ENCODE assay signal across 9 mouse cellular contexts in the genomic region with DNA sequence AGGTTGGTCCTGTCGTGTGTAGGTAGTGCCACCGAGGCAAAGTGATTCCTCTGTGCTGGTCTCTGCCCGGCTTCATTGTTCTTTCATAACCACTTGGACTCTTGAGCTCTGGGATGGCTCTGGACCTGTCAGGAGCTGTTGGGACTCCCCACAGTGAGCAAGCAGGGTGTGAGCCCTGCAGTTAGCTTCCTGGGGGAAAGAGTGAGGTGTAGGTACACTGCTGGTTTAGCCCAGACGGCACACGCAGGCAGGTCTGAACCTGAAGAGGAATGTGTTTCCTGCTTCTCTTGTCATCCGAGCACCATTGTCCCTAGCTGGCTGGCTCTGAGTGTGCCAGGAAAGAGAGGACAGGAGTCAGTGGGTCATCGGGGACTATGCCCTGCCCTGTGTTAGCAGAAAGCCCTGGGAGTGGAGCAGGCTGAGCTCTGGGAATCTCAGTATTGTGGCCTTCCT.
DNase-seq lines count a peak whose midpoint lies in the region; ATAC-seq and TF ChIP-seq lines count a peak whose summit lies in the region.
"Had no signal": no experiment of that assay in that cellular context is flagged by ENCODE, and none has a peak within 500 bp of the region (broad histone marks: within the 10 kb centered on the region; RNA-seq: fewer than 3 reads in every experiment).

No protein-coding gene starts in this region.

- H3K9ac ChIP-seq in heart, embryonic 12.5 days = no peak overlapping the region
- no peak overlapping the region for H3K9ac ChIP-seq in kidney, postnatal 0 days (ENCODE audit: low read depth, low read length)
- H3K9ac ChIP-seq in neural tube, embryonic 12.5 days = peak overlapping the region; percentile 13; the same call in 1 of the 2 replicates

- peak overlapping the region; percentile 48 for H3K27ac ChIP-seq in heart, embryonic 12.5 days (ENCODE audit: poor library complexity, severe bottlenecking)
- H3K27ac ChIP-seq in kidney, postnatal 0 days = peak overlapping the region; percentile 15
- no peak overlapping the region for H3K27ac ChIP-seq in neural tube, embryonic 12.5 days

- no peak overlapping the region for H3K4me2 ChIP-seq in heart, embryonic 12.5 days
- H3K4me2 ChIP-seq in kidney, postnatal 0 days (ENCODE audit: low read length) = no peak overlapping the region
- 0 out of 2 replicates have a peak overlapping the region, but pooled peaks have one; percentile 3 for H3K4me2 ChIP-seq in neural tube, embryonic 12.5 days (replicated peaks)

- peak; percentile 38 for ATAC-seq in heart, embryonic 12.5 days (ENCODE audit: insufficient number of reproducible peaks, low FRiP score)
- ATAC-seq in kidney, postnatal 0 days (replicated peaks; ENCODE audit: low FRiP score, low read depth) = peak; percentile 60
- no peak for ATAC-seq in neural tube, embryonic 12.5 days (ENCODE audit: low FRiP score, low read depth)

- H3K4me3 ChIP-seq in heart, embryonic 12.5 days = no peak overlapping the region
- no peak overlapping the region for H3K4me3 ChIP-seq in kidney, postnatal 0 days (replicated peaks; ENCODE audit: low read depth, low read length)
- H3K4me3 ChIP-seq in neural tube, embryonic 12.5 days = no peak overlapping the region

- TF ChIP-seq CTCF in kidney, postnatal 0 days (IDR thresholded peaks at IDR 0.05; ENCODE audit: low read depth) = no peak

- no peak for DNase-seq in heart, postnatal 4 days
- DNase-seq in fat pad, adult 2 months (ENCODE audit: extremely low read depth, low read depth, low spot score) = peak; percentile 91
- DNase-seq in kidney, postnatal 0 days (ENCODE audit: low spot score) = peak; percentile 45
- DNase-seq in thymus, postnatal 10 days (ENCODE audit: low spot score in 2 of 2) = no peak
- DNase-seq in adrenal gland, adult 8-10 months = no peak
- DNase-seq in natural killer cell, adult 2 months (ENCODE audit: low spot score in 2 of 2) = no peak
- DNase-seq: adrenal gland, adult 2 months had no signal

- no peaks in the 10 kb centered on the region for H3K36me3 ChIP-seq in heart, embryonic 12.5 days
- H3K36me3 ChIP-seq in kidney, postnatal 0 days (ENCODE audit: insufficient read depth, low read length) = no peaks in the 10 kb centered on the region
- no peaks in the 10 kb centered on the region for H3K36me3 ChIP-seq in neural tube, embryonic 12.5 days

- no peaks in the 10 kb centered on the region for H3K27me3 ChIP-seq in heart, embryonic 12.5 days (replicated peaks)
- no peaks in the 10 kb centered on the region for H3K27me3 ChIP-seq in kidney, postnatal 0 days (ENCODE audit: insufficient read depth, low read length)
- no peaks in the 10 kb centered on the region for H3K27me3 ChIP-seq in neural tube, embryonic 12.5 days (replicated peaks)

- H3K4me1 ChIP-seq in heart, embryonic 12.5 days (replicated peaks) = peaks cover 34% of the 10 kb centered on the region
- H3K4me1 ChIP-seq in kidney, postnatal 0 days (replicated peaks; ENCODE audit: insufficient read depth, low read length) = peaks cover 17% of the 10 kb centered on the region
- H3K4me1 ChIP-seq in neural tube, embryonic 12.5 days = peaks cover 47% of the 10 kb centered on the region

- WGBS in heart, embryonic 12.5 days = 26% methylated on average over 7 of the region's 7 CpGs
- WGBS in kidney, postnatal 0 days = 35% methylated on average over 7 of the region's 7 CpGs
- WGBS in neural tube, embryonic 12.5 days = 43% methylated on average over 7 of the region's 7 CpGs

- no peaks in the 10 kb centered on the region for H3K9me3 ChIP-seq in heart, embryonic 12.5 days (replicated peaks)
- no peaks in the 10 kb centered on the region for H3K9me3 ChIP-seq in kidney, postnatal 0 days (replicated peaks; ENCODE audit: low read length)
- no peaks in the 10 kb centered on the region for H3K9me3 ChIP-seq in neural tube, embryonic 12.5 days

Comparison
In these comparisons a context has a peak if more than half of its experiments do, and no peak if none do; other contexts are left out.
1. DNase-seq: peak in fat pad, adult 2 months (single experiment) and kidney, postnatal 0 days (single experiment); none in heart, postnatal 4 days (single experiment), thymus, postnatal 10 days (0 of 2), adrenal gland, adult 8-10 months (single experiment) and natural killer cell, adult 2 months (0 of 2).